Mouse (Mus musculus) gastrocnemius, adult 8-10 months (tissue): ENCODE data around the gene Nktr. TPM values are rescaled to one million over a fixed set of nuclear protein-coding genes. Genes with fewer than 3 reads are reported as not detected.

Experiments
- total RNA-seq, 4 experiments: library from RNA; stranded (reverse); gene quantifications; 2 replicates each; pipeline ENCODE4 v1.2.4; 2022

Nktr gene
- total RNA-seq, 4 experiments from 2014 or later: 27.7 to 38.7 (median 34.6) TPM

Other genes starting within 250 kb of the Nktr start
- gene Cck, start 223.5 kb upstream of the Nktr start, total RNA-seq: not detected
- not detected for gene Lyzl4, start 77.1 kb upstream of the Nktr start, total RNA-seq
- 1 to 10 TPM in 3 of 4 experiments, under 1 TPM in 1; 0.96 to 2.0 (median 1.2) TPM for gene Vipr1, start 76.5 kb upstream of the Nktr start, total RNA-seq
- 1 to 10 TPM; 4.5 to 5.0 (median 4.6) TPM for gene Sec22c, start 13.7 kb upstream of the Nktr start, total RNA-seq
- gene Ss18l2, start 8.8 kb upstream of the Nktr start, total RNA-seq: 100 to 1,000 TPM; 111 to 123 (median 121) TPM
- gene Zfp651, start 40.2 kb downstream of the Nktr start, total RNA-seq: 100 to 1,000 TPM; 144 to 158 (median 155) TPM
- 100 to 1,000 TPM; 117 to 138 (median 135) TPM for gene Klhl40, start 58.4 kb downstream of the Nktr start, total RNA-seq
- gene Hhatl, start 73.3 kb downstream of the Nktr start, total RNA-seq: 100 to 1,000 TPM; 129 to 160 (median 141) TPM
- gene Ccdc13, start 120.3 kb downstream of the Nktr start, total RNA-seq: under 1 TPM in 1 of 4 experiments, not detected in 3; 0.15 TPM
- gene Higd1a, start 139.2 kb downstream of the Nktr start, total RNA-seq: 10 to 100 TPM; 76.7 to 98.3 (median 89.0) TPM
- 1 to 10 TPM in 1 of 4 experiments, under 1 TPM in 3; 0.61 to 1.2 (median 0.64) TPM for gene Ackr2, start 179.2 kb downstream of the Nktr start, total RNA-seq
- not detected for gene Cyp8b1, start 197.1 kb downstream of the Nktr start, total RNA-seq
- gene Fam198a, start 231.8 kb downstream of the Nktr start, total RNA-seq: under 1 TPM; 0.31 to 0.94 (median 0.60) TPM